Mouse (Mus musculus): Measurements from ENCODE around the gene Cmss1.

GRCm38 (mm10) chr16:57303716-57304115 lies 302.9 kb downstream of the Cmss1 start:
- TF ChIP-seq GATA1 (IDR thresholded peaks at IDR 0.05; ENCODE audit: low read length) (no peak), TAL1 (IDR thresholded peaks at IDR 0.05; ENCODE audit: low read length) (no peak)
